21 mouse cellular contexts compared by ENCODE assay signal in the genomic region with DNA sequence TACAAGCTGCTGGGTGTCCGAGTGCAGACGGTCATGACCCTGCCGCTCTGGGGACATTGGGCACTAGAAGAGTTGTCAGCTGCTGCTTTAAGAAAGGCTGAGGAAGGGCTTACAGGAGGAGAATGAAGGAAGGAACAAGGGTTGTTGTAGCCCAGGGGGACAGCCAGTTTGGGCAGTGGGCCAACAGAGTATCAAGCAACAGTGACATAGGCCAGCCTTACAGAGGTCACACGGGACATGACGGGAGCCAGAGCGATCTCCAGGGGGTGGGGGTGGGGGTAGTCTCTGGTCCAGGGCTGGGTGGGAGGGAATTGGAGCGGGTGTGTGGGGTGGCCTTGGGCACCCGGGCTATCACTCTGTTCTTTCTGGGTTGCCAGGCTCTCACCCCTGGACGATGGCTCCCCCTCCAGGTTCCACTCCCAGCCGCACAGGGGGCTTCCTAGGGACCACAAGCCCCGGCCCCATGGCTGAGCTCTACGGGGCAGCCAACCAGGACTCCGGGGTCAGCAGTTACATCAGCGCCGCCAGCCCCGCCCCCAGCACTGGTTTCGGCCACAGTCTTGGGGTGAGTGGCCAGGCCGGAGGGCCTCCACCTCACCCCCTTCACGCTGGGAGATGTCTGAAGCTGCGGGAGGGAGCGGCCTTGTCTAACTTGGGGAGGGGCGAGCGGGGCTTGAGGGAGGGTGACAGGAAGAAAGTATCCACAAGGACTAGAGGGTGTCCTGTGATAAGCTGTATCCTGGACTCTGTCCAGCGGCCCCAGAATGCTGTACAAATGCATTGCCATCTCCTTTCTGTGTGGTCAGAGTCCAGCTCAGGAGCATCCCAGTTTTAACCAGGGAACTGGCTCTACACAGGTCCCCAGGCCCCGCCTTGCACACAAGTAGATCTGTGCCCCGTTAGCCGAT. TPM values are rescaled to one million over a fixed set of nuclear protein-coding genes. Genes with fewer than 3 reads are reported as not detected.
DNase-seq lines count a peak whose midpoint lies in the region; ATAC-seq and TF ChIP-seq lines count a peak whose summit lies in the region.
"Had no signal": no experiment of that assay in that cellular context is flagged by ENCODE, and none has a peak within 500 bp of the region (broad histone marks: within the 10 kb centered on the region; RNA-seq: fewer than 3 reads in every experiment).

No protein-coding gene starts in this region.

- H3K27me3 ChIP-seq in embryonic facial prominence, embryonic 15.5 days = no peaks in the 10 kb centered on the region
- no peaks in the 10 kb centered on the region for H3K27me3 ChIP-seq in embryonic facial prominence, embryonic 10.5 days (replicated peaks; ENCODE audit: low read depth, poor library complexity, severe bottlenecking)
- no peaks in the 10 kb centered on the region for H3K27me3 ChIP-seq in heart, postnatal 0 days (ENCODE audit: control insufficient read depth, insufficient read depth, low read length)
- H3K27me3 ChIP-seq in midbrain, embryonic 10.5 days (ENCODE audit: low read depth, poor library complexity, severe bottlenecking) = no peaks in the 10 kb centered on the region
- no peaks in the 10 kb centered on the region for H3K27me3 ChIP-seq in midbrain, embryonic 16.5 days (ENCODE audit: control insufficient read depth, insufficient read depth, low read depth, low read length)
- H3K27me3 ChIP-seq: CH12.LX; forebrain, embryonic 13.5 days; limb, embryonic 13.5 days; Patski had no signal

- H3K4me1 ChIP-seq in embryonic facial prominence, embryonic 15.5 days = no peaks in the 10 kb centered on the region
- peaks cover 5% of the 10 kb centered on the region; the same call in 1 of the 2 replicates for H3K4me1 ChIP-seq in embryonic facial prominence, embryonic 10.5 days
- peaks cover 8% of the 10 kb centered on the region; the same call in 1 of the 2 replicates for H3K4me1 ChIP-seq in heart, postnatal 0 days (ENCODE audit: control insufficient read depth, insufficient read depth)
- H3K4me1 ChIP-seq in midbrain, embryonic 10.5 days = peaks cover 41% of the 10 kb centered on the region
- no peaks in the 10 kb centered on the region for H3K4me1 ChIP-seq in midbrain, embryonic 16.5 days (ENCODE audit: control insufficient read depth, insufficient read depth, low read length)
- H3K4me1 ChIP-seq: forebrain, embryonic 13.5 days; limb, embryonic 13.5 days had no signal

- no peak for TF ChIP-seq EP300 in heart, postnatal 0 days (IDR thresholded peaks at IDR 0.05; ENCODE audit: low read depth)

- H3K9ac ChIP-seq in embryonic facial prominence, embryonic 15.5 days = no peak overlapping the region
- H3K9ac ChIP-seq in heart, postnatal 0 days (replicated peaks; ENCODE audit: low read depth, low read length) = no peak overlapping the region
- H3K9ac ChIP-seq in midbrain, embryonic 16.5 days (ENCODE audit: low read depth, low read length) = no peak overlapping the region
- H3K9ac ChIP-seq: forebrain, embryonic 13.5 days; limb, embryonic 13.5 days had no signal

- WGBS in embryonic facial prominence, embryonic 15.5 days = 91% methylated on average over 27 of the region's 27 CpGs
- 95% methylated on average over 27 of the region's 27 CpGs for WGBS in embryonic facial prominence, embryonic 10.5 days
- 48% methylated on average over 27 of the region's 27 CpGs for WGBS in heart, postnatal 0 days
- 92% methylated on average over 27 of the region's 27 CpGs for WGBS in midbrain, embryonic 10.5 days
- 92% methylated on average over 27 of the region's 27 CpGs for WGBS in midbrain, embryonic 16.5 days

- H3K27ac ChIP-seq in embryonic facial prominence, embryonic 15.5 days (replicated peaks) = no peak overlapping the region
- H3K27ac ChIP-seq in embryonic facial prominence, embryonic 10.5 days (replicated peaks) = no peak overlapping the region
- no peak overlapping the region for H3K27ac ChIP-seq in heart, postnatal 0 days (ENCODE audit: low read depth)
- 0 out of 2 replicates have a peak overlapping the region, but pooled peaks have one; percentile 28 for H3K27ac ChIP-seq in midbrain, embryonic 10.5 days (replicated peaks)
- H3K27ac ChIP-seq in midbrain, embryonic 16.5 days (ENCODE audit: low read length) = no peak overlapping the region
- H3K27ac ChIP-seq: forebrain, embryonic 13.5 days; limb, embryonic 13.5 days; macrophage had no signal

- peak; percentile 31; the same call in 1 of the 2 replicates for ATAC-seq in embryonic facial prominence, embryonic 15.5 days (ENCODE audit: insufficient number of reproducible peaks, low FRiP score, low TSS enrichment, low read depth)
- peak; percentile 76 for ATAC-seq in heart, postnatal 0 days (ENCODE audit: insufficient read depth, low read depth)
- no peak for ATAC-seq in midbrain, embryonic 16.5 days
- ATAC-seq: forebrain, embryonic 13.5 days; Patski had no signal

- no peak overlapping the region for H3K4me2 ChIP-seq in embryonic facial prominence, embryonic 15.5 days (replicated peaks)
- H3K4me2 ChIP-seq in heart, postnatal 0 days (ENCODE audit: low read depth, low read length) = peak overlapping the region; percentile 34
- H3K4me2 ChIP-seq in midbrain, embryonic 16.5 days (ENCODE audit: low read length) = no peak overlapping the region
- H3K4me2 ChIP-seq: forebrain, embryonic 13.5 days; limb, embryonic 13.5 days had no signal

- H3K4me3 ChIP-seq in embryonic facial prominence, embryonic 15.5 days (replicated peaks) = no peak overlapping the region
- no peak overlapping the region for H3K4me3 ChIP-seq in embryonic facial prominence, embryonic 10.5 days
- no peak overlapping the region for H3K4me3 ChIP-seq in heart, postnatal 0 days (ENCODE audit: low read depth, low read length)
- peak overlapping the region; percentile 18; the same call in 1 of the 2 replicates for H3K4me3 ChIP-seq in midbrain, embryonic 10.5 days
- no peak overlapping the region for H3K4me3 ChIP-seq in midbrain, embryonic 16.5 days (ENCODE audit: low read depth, low read length)
- H3K4me3 ChIP-seq: forebrain, embryonic 13.5 days; limb, embryonic 13.5 days had no signal

- no peak for TF ChIP-seq CTCF in heart, postnatal 0 days (IDR thresholded peaks at IDR 0.05; ENCODE audit: low read depth)

- no peaks in the 10 kb centered on the region for H3K9me3 ChIP-seq in embryonic facial prominence, embryonic 15.5 days (replicated peaks)
- H3K9me3 ChIP-seq in embryonic facial prominence, embryonic 10.5 days = no peaks in the 10 kb centered on the region
- H3K9me3 ChIP-seq in heart, postnatal 0 days (replicated peaks; ENCODE audit: control insufficient read depth, low read length) = no peaks in the 10 kb centered on the region
- H3K9me3 ChIP-seq in midbrain, embryonic 10.5 days (replicated peaks) = no peaks in the 10 kb centered on the region
- H3K9me3 ChIP-seq in midbrain, embryonic 16.5 days (replicated peaks; ENCODE audit: control insufficient read depth, low read length, poor library complexity, severe bottlenecking) = no peaks in the 10 kb centered on the region
- H3K9me3 ChIP-seq: forebrain, embryonic 13.5 days; limb, embryonic 13.5 days had no signal

- intact Hi-C loops in heart, postnatal 10 days (cut with DNase I) = no loop called here

- DNase-seq in embryonic facial prominence, embryonic 10.5 days (ENCODE audit: low spot score) = no peak
- peak; percentile 40 for DNase-seq in heart, postnatal 0 days (ENCODE audit: low spot score)
- DNase-seq in heart, postnatal 10 days = no peak
- DNase-seq in midbrain, embryonic 10.5 days (ENCODE audit: low spot score) = no peak
- DNase-seq in right cerebral cortex, postnatal 4 days = no peak
- DNase-seq in gastrocnemius, adult 18-20 months (ENCODE audit: low spot score) = no peak
- DNase-seq: cerebellum, adult 11-12 months; kidney, adult 8-10 months; kidney, postnatal 4 days; right cerebral cortex, postnatal 14 days; thymus, adult 2 months had no signal

- H3K36me3 ChIP-seq in embryonic facial prominence, embryonic 15.5 days = peaks cover 71% of the 10 kb centered on the region
- peaks cover 94% of the 10 kb centered on the region for H3K36me3 ChIP-seq in embryonic facial prominence, embryonic 10.5 days (replicated peaks)
- no peaks in the 10 kb centered on the region for H3K36me3 ChIP-seq in heart, postnatal 0 days (replicated peaks; ENCODE audit: control insufficient read depth, insufficient read depth, low read length)
- H3K36me3 ChIP-seq in midbrain, embryonic 10.5 days = peaks cover 94% of the 10 kb centered on the region
- H3K36me3 ChIP-seq in midbrain, embryonic 16.5 days (ENCODE audit: control insufficient read depth, insufficient read depth, low read length) = peaks cover 26% of the 10 kb centered on the region

RNA-seq across cellular contexts. Expression of gene Pla2g1b, which starts 15.4 kb away (rescaled TPM):
- polyA plus RNA-seq in embryonic facial prominence, embryonic 15.5 days (2015; fragmentation: Nextera tagmentation; extraction: Ambion mirVana) = not detected in 2 replicates
- not detected in 2 replicates for polyA plus RNA-seq in embryonic facial prominence, embryonic 10.5 days (2016; fragmentation: Nextera tagmentation; extraction: Ambion mirVana)
- total RNA-seq in heart, postnatal 0 days (2014; rRNA removed; ENCODE audit: low replicate concordance) = not detected in 2 replicates
- polyA plus RNA-seq in heart, postnatal 0 days (2015; fragmentation: Nextera tagmentation; extraction: Ambion mirVana) = not detected in 2 replicates
- total RNA-seq in heart, postnatal 10 days (2021) = not detected
- 0.41 and 0.62 TPM in 2 replicates for polyA plus RNA-seq in midbrain, embryonic 10.5 days (2016; fragmentation: Nextera tagmentation; extraction: Ambion mirVana)
- polyA plus RNA-seq in midbrain, embryonic 16.5 days (2015; fragmentation: Nextera tagmentation; extraction: Ambion mirVana) = not detected in 2 replicates
- not detected for total RNA-seq in gastrocnemius, adult 18-20 months (2021)
- total RNA-seq: CH12.LX; common myeloid progenitor, adult 5-6 weeks; layer of hippocampus, postnatal 25 days had no signal
- polyA plus RNA-seq: embryonic facial prominence, embryonic 14.5 days; forebrain, embryonic 13.5 days; limb, embryonic 13.5 days; macrophage; Patski had no signal

RNA-seq across cellular contexts. Expression of gene Msi1, which starts 21.3 kb away (rescaled TPM):
- 14.1 and 19.1 TPM in 2 replicates for polyA plus RNA-seq in embryonic facial prominence, embryonic 15.5 days (2015; fragmentation: Nextera tagmentation; extraction: Ambion mirVana)
- polyA plus RNA-seq in embryonic facial prominence, embryonic 10.5 days (2016; fragmentation: Nextera tagmentation; extraction: Ambion mirVana) = 86.3 and 111 TPM in 2 replicates
- 2.5 and 5.6 TPM in 2 replicates for total RNA-seq in heart, postnatal 0 days (2014; rRNA removed; ENCODE audit: low replicate concordance)
- polyA plus RNA-seq in heart, postnatal 0 days (2015; fragmentation: Nextera tagmentation; extraction: Ambion mirVana) = 0.99 and 1.1 TPM in 2 replicates
- 1 to 10 TPM; 3.1 to 4.3 TPM for total RNA-seq in heart, postnatal 10 days (2021)
- 190 and 232 TPM in 2 replicates for polyA plus RNA-seq in midbrain, embryonic 10.5 days (2016; fragmentation: Nextera tagmentation; extraction: Ambion mirVana)
- 47.9 and 53.7 TPM in 2 replicates for polyA plus RNA-seq in midbrain, embryonic 16.5 days (2015; fragmentation: Nextera tagmentation; extraction: Ambion mirVana)
- under 1 TPM in 1 of 2 experiments, not detected in 1; 0.57 TPM for total RNA-seq in gastrocnemius, adult 18-20 months (2021)
- total RNA-seq: common myeloid progenitor, adult 5-6 weeks had no signal
- polyA plus RNA-seq: macrophage had no signal

RNA-seq across cellular contexts. Expression of gene Sirt4, which starts 33.9 kb away (rescaled TPM):
- polyA plus RNA-seq in embryonic facial prominence, embryonic 15.5 days (2015; fragmentation: Nextera tagmentation; extraction: Ambion mirVana) = 29.2 and 32.8 TPM in 2 replicates
- polyA plus RNA-seq in embryonic facial prominence, embryonic 10.5 days (2016; fragmentation: Nextera tagmentation; extraction: Ambion mirVana) = 14.5 and 16.0 TPM in 2 replicates
- total RNA-seq in heart, postnatal 0 days (2014; rRNA removed; ENCODE audit: low replicate concordance) = 13.8 and 29.0 TPM in 2 replicates
- polyA plus RNA-seq in heart, postnatal 0 days (2015; fragmentation: Nextera tagmentation; extraction: Ambion mirVana) = 14.5 and 15.4 TPM in 2 replicates
- total RNA-seq in heart, postnatal 10 days (2021) = 10 to 100 TPM; 14.3 to 20.2 TPM
- 15.2 and 17.0 TPM in 2 replicates for polyA plus RNA-seq in midbrain, embryonic 10.5 days (2016; fragmentation: Nextera tagmentation; extraction: Ambion mirVana)
- 32.3 and 32.7 TPM in 2 replicates for polyA plus RNA-seq in midbrain, embryonic 16.5 days (2015; fragmentation: Nextera tagmentation; extraction: Ambion mirVana)
- 10 to 100 TPM; 14.8 to 16.5 TPM for total RNA-seq in gastrocnemius, adult 18-20 months (2021)

RNA-seq across cellular contexts. Expression of gene Pxn, which starts 55.8 kb away (rescaled TPM):
- 51.5 and 52.8 TPM in 2 replicates for polyA plus RNA-seq in embryonic facial prominence, embryonic 15.5 days (2015; fragmentation: Nextera tagmentation; extraction: Ambion mirVana)
- 50.3 and 50.6 TPM in 2 replicates for polyA plus RNA-seq in embryonic facial prominence, embryonic 10.5 days (2016; fragmentation: Nextera tagmentation; extraction: Ambion mirVana)
- total RNA-seq in heart, postnatal 0 days (2014; rRNA removed; ENCODE audit: low replicate concordance) = 66.6 and 68.8 TPM in 2 replicates
- 19.3 and 19.9 TPM in 2 replicates for polyA plus RNA-seq in heart, postnatal 0 days (2015; fragmentation: Nextera tagmentation; extraction: Ambion mirVana)
- total RNA-seq in heart, postnatal 10 days (2021) = 10 to 100 TPM; 58.9 to 64.7 TPM
- polyA plus RNA-seq in midbrain, embryonic 10.5 days (2016; fragmentation: Nextera tagmentation; extraction: Ambion mirVana) = 27.9 and 28.9 TPM in 2 replicates
- 18.3 and 18.5 TPM in 2 replicates for polyA plus RNA-seq in midbrain, embryonic 16.5 days (2015; fragmentation: Nextera tagmentation; extraction: Ambion mirVana)
- total RNA-seq in gastrocnemius, adult 18-20 months (2021) = 10 to 100 TPM; 87.2 to 94.2 TPM
